Mouse (Mus musculus) urinary bladder, postnatal 25 days (tissue): Measurements from ENCODE around the gene Fam214b.

ENCODE experiments used
- DNase-seq: peaks from one replicate; pipeline ENCODE4 v3.0.0; 2022; ENCODE audit warnings: low spot score

Fam214b gene

GRCm38 (mm10) chr4:43038567-43039495, 7.2 kb downstream of the Fam214b start:
- DNase-seq = peak; percentile 38

DNA sequence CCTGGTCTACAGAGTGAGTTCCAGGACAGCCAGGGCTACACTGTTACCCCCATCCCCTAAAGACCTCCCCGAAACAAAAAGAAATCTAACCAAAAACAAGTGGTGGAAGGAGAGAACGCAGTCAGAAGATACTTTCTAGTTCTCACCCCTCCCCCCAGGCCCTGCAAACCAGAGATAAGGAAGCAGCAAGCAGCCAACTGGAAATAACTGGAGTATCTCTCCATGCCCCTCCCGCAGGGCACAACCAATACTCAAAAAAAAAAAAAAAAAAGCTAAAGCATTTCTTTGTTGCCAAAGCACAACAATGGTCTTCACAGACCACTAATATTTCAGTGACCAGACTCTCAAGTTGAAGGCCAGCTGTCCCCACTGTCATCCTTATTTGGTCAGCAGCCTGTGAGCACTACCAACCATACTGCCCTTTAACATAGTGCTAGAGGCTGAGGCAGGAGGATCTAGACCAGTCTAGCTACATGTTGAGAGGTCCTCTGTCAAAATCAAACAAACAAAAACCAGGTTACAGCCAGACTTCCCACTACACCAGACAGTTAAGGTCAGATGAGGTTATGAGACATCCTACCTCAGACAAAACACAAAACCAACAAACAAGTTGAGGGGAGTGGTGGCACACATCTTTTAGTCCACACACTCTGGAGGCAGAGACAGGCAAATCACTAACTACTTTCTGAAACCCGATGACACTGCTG, 8.0 kb downstream of the Fam214b start:
- DNase-seq = no peak

DNA sequence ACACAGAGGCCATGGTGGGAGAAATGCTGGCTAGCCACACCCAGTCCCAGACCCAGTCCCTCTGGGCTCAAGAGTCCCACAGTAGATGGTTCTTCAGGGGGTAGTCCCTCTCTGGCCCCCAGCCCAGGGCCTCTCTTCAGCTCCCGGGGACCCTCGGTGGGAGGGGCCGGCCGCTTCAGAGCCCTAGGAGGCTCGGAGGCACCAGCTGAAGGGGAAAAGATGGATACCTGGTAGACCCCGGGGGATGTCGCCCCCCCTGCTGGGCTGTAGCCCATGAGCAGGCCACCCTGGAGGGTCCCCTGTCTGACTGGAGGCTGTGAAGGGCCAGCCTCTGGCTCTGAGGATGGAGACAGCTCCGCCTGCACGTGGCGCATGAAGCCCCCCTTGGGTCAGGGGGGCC, 9.7 kb downstream of the Fam214b start:
- no peak for DNase-seq

- DNase-seq = no peak
These were observed 10.2 kb downstream of the Fam214b start for GRCm38 (mm10) chr4:43035851-43036250.

DNA sequence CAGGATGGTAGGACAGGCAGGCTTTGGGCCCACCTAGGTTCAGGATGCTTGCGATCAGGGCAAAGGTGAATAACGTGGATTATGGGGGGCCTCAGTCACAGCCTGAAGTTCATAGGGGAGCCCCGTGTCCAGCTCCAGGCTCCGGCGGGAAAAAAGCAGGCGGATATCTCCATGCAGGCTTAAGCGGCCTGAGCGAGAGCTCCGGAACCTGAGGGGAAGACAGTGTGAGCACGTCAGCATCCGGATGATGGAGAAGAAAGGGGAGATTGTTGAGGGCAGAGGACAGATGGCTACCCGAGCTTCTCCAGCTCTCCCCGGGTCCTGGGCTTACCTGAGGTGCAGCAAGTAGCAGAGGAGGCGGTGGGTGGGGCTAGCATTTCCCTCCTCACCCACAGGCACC, 12.5 kb downstream of the Fam214b start:
- DNase-seq = no peak

GRCm38 (mm10) chr4:43032501-43032900, 13.5 kb downstream of the Fam214b start:
- no peak for DNase-seq

GRCm38 (mm10) chr4:43031237-43031995, 14.6 kb downstream of the Fam214b start, which contains the start of gene Stoml2:
Gene Stoml2 (minus strand): TSS chr4:43031710.
- peak; percentile 82 for DNase-seq

DNA sequence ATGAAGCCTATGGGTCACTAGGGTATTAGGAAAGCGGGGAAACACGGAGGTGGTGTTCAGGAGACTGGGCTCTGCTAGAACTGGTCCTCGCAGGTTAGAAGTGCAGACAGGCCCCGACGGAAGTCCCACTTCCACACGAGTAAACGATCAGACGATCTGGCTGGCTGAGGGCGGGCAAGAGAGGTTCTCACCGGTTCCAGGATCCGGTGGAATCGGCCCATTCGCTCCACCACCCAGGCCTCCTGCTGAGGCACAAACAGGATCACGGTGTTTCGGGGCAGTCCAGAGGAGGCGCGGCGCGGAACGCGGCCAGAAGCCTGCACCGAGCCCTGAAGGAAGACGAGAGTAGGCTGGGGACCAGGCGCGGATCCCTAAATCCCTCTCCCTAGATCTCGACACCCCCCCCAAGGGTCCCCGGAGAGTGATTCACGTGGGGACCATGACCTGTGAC, 15.2 kb downstream of the Fam214b start:
- DNase-seq = no peak

DNA sequence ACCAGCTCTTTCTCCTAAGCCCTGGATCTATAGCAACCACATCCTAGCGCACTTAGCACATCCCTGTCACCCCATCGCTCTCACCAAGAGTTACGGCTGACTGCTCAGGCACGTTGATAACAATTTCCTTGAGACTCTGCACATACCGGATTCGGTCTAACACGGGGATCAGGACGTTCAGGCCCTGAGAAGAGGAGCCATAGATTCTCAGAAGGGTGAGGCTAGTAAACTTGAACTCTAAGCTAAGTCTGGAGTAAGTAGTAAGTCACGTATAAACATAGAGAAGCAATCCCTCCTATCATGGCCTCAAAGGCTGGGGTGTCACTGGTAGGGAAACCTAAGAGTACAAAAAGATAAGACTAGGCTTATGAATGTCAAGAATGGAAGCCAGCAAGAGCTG, 15.7 kb downstream of the Fam214b start:
- DNase-seq = no peak

DNA sequence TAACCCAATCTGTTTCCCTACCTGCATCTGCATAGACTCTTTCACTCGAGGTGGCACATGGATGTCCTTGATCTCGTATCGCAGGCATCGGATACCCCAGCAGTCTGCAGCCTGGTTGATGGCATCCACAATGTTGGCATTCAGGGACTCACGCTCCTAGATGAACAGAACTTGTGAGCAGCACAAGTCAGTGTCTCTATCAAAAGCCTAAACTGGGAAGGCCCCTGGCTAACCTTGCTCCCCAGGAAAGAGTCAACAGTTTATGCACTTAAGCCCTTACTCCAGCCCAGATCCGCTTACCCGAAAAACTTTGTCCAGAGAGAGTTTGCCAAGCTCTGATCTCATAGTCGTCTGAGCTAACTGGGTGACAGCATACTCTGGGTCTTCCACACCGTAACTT, 16.3 kb downstream of the Fam214b start:
- no peak for DNase-seq

DNA sequence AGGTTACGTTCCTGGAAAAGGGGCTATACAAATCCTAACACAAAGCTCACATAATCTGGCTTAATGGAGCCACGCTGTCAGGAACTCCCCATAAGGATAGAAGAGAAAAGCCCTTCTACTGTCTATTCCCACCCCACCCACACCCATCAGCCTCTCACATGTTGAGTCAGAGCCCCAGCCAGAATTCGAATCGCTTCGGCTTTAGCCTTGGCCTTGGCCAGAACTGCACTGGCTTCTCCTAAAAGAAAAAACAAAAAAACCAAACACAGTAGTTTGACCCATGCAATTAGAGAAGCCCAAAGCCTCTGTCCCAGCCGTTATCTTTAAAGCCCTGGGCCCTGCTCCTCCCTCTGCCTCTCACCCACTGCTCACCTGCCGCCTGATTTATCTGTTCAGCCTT, 16.9 kb downstream of the Fam214b start:
- no peak for DNase-seq

DNA sequence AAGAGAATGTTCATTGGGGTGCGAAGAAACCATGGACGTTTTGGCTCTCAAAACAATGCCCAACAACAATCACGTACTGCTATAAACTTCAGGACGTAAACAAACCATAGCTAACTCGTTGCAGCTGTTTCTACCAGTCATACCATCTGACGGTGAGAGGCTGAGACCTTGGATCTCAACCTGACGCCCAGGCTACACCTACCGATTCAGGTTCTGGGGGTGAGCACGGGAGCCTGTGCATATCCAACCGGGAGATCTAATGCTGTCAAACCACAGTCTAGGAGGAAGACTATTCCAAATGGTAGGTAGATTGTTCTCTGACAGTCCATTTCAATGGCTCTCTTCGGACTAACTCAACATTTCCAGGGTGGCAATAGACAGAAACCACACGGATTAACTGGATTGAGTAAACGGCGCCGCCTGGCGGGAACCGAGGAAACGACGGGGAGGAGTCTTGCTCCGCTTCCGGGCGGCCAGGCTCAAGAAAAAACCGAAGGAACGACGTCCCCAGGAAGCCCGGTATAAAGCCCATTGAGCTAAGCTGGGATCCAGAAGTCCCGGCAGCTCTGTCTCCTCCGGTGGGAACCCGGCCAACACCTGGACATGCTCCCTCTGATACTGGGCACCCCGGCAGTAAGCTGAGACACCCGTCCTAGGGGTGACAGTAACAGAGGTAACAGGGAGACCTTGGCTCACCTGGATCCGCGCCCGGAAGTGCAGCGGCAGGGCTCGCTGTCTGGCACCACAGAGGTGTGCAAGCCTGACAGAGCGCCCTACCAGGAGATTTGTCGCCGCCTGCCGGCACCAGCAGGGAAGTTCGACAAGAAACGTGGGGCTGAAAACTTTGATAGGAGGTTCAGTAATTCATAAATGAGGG, 20.7 kb downstream of the Fam214b start, which contains the start of gene Pigo:
Pigo (minus strand) TSS at position 736 of the 877 bp plus-strand sequence.
- peak; percentile 93 for DNase-seq

DNA sequence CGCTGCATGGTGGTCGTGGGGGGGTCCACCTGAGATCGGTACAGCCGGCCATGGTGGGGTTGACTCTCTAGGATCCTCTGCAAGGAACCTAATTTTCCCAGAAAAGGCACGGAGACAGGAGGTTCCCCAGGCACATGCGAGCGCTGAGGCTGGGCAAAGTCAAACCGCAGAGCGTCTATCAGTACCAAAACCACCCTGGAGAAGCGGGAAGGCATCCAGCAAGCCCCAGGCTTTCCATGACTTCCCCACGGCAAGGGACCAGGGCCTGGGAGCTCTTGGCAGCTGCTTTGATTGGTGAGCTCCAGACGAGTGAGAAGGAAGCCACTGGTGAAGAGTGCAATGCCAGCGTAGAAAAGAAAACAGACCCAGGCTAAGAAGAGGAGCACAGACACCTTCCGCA, 21.3 kb downstream of the Fam214b start:
- DNase-seq = no peak

DNA sequence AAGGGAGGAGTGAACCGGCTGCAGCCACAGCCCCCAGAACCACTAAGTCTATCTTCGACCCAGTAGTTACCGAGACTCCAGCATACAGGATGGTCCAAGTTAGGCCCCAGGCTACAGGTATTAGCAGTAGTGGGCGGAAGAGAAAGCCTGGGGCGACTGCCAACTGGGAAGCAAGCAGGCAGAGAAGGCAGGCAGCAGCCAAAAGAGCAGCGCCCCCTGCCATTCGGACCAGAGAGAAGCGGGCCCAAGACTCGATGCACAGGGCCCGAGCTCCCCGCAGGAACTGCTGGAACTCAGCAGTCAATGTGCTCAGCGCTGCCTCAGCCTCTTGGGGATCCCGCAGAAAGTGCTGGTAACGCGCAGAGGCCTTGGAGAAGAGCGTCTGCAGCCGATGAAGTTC, 24.7 kb downstream of the Fam214b start:
- DNase-seq = no peak

GRCm38 (mm10) chr4:43020876-43021275, 25.1 kb downstream of the Fam214b start:
- DNase-seq = no peak

- DNase-seq = no peak
These were observed 26.2 kb downstream of the Fam214b start for GRCm38 (mm10) chr4:43019641-43020465.

DNA sequence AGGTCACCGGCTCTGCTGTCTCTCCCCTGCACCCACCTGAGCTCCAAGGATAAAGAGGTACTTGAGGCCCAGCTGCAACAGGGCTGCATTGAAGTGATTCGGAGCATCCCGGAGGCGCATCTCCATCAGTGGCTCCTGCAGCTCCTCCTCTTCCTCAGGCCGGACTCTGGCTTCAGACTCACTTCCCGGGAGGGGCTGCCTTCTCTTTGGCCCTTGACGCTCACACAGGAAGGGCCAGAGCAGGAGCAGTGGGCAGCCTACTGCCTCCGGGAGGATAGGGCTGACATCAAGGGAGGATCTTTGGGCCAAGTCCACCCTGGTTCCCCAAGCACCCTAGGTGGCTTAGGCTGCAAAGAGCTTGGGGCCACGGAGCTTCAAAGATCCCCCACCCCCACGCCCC, 26.8 kb downstream of the Fam214b start:
- DNase-seq = no peak

- no peak for DNase-seq
These were observed 27.9 kb downstream of the Fam214b start for GRCm38 (mm10) chr4:43018156-43018555.

DNA sequence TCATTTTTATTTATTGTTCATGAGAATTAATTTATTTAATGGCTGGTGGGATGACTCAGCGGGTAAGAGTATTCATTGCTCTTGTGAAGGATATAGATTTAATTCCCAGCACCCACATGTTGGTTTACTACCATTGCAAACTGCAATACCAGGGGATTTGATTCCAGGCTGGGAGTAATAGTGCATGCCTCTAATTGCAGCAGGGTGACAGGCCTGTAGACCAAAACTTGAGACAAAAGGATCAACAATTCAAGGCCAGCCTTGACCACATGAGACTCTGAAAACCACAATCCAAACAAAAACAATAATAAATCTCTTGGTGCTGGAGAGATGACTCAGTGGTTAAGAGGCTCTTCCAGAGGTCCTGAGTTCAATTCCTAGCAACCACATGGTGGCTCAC, 33.9 kb downstream of the Fam214b start:
- DNase-seq = no peak
